Mouse (Mus musculus) spleen, adult 2 months (tissue): ENCODE data around the gene Cyp4f18.

Experiments used
- CTCF ChIP-seq: fragments of 200-500 bp; IDR thresholded peaks from 2 replicates; pipeline ENCODE4 v1.5.1; 2011; ENCODE audit warnings: mild to moderate bottlenecking, inconsistent platforms; ENCODE audit not compliant: insufficient read depth, insufficient read length, insufficient replicate concordance; ENCODE audit errors: extremely low read depth
- POLR2A ChIP-seq: fragments of 200-500 bp; IDR thresholded peaks from 2 replicates; pipeline ENCODE4 v1.6.1; 2011; ENCODE audit warnings: low read depth, low read length, inconsistent platforms

DNA sequence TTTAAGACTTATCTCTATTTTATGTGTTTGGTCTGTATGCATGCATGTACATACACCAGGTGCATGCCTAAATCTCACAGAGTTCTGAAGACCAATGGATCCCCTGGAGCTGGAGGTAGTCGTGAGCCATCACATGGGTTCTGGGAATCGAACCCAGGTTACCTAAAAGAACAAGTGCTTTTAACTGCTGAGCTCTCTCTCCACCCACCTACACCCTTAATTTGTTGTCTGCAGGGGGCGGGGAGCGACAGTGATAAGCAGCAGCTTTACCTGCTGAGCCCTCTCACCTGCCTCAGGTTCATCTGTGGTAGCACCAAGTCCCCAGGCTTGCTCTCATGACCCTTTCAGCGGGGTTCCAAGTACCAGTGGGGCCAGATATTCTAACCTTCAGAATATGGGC lies 47.6 kb downstream of the Cyp4f18 start:
- no peak for TF ChIP-seq CTCF
- TF ChIP-seq POLR2A, result no peak
